Mouse (Mus musculus): ENCODE results near the gene B3gnt8. TPM values are rescaled to one million over a fixed set of nuclear protein-coding genes. Genes with fewer than 3 reads are reported as not detected.
"Not testable (repeated sequence)": the region's sequence is repeated elsewhere in the genome, so short reads cannot be mapped to it uniquely, and the experiment has no call there.

The B3gnt8 gene
- 0.99 and 1.3 TPM in 2 replicates for polyA plus RNA-seq (2016; fragmentation: Nextera tagmentation; extraction: Ambion mirVana)

DNA sequence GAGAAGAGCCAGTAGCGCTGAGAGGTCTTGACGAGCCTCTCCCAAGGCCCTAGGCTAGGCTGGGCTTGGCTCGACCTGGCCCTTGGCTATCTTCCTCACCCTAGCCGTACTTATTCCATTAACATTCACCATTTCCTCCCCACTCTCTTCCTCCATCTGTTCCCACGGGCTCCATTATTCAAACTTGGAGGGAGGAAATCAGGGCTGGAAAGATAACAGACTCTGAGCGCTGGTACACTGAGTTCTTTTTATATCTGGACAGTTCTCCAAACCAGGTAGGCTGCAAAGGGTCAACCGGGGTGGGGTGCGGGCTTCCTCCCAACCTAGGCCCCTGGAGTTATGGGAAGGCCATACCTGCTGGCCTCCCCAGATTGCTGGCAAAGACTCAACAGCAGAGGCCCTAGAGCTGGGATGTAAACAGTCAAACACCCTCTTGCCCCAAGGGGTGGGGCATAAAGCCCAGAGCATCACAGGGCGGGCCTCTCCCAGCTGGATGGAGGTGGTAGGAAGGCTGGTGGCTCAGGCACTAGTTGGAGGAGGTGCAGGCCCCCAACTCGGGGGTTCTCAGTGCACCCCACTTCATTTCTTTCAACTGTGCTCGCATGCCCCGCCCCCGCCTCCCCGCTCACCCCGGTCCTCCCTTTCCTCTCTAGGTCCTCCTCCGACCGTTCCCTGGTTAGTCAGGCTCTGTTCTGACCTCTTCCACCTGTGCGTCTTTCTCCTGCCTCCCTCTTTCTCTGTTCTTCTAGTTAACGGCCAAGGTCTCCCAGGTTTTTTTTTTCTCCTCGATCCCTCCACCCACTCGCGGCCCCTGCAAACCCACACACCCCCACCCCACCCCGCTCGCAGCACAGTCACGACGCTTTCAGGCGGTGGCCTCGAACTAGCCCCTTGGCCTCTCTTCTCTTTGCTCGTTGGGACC, at the start of gene B3gnt8:
Gene B3gnt8, plus strand, starts transcription at position 146 of the 922 bp plus-strand sequence.
- DNase-seq (ENCODE audit: low spot score) = no peak
- peak within 1 kb of the TSS; percentile 48 for H3K27ac ChIP-seq (replicated peaks)
- WGBS = 21% methylated on average over 29 of the region's 29 CpGs
- peaks cover 20% of the 10 kb centered on the region for H3K4me1 ChIP-seq
- peaks cover 33% of the 10 kb centered on the region for H3K27me3 ChIP-seq (replicated peaks; ENCODE audit: low read depth, poor library complexity, severe bottlenecking)
- peak within 1 kb of the TSS; percentile 48 for H3K4me3 ChIP-seq
- H3K36me3 ChIP-seq (replicated peaks) = peaks cover 67% of the 10 kb centered on the region
- no peaks in the 10 kb centered on the region for H3K9me3 ChIP-seq

DNA sequence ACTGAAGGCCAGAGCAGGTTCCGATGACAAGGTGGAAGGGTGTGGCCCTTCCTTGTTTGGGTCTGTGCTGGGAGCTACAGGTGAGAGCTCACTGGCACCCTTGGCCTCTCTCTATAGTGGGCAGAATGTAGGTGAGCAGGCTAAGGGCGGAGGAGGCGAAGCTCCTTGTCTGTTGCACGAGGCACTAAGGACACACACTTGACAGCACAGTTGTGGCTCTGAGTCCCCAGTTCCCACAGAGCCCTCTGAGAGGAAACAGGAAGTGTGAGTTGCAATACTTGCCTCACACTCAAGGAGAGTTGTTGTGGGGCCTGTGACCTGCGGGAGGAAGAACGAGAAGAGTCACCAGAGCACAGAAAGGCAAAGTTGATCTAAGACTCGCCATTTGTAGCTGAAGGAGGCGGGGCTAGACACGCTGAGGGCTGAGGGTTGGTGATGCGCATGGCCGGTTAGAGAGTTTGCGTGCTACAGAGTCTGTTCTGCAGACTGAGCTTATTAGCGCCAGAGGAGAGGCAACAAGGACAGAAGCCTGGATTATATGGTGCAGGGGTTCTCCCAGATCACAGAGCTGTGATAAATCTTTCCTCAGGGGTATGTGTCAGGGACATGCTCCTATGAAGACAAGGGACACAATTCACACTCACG, 49.5 kb upstream of the B3gnt8 start:
- not testable (repeated sequence) for H3K27me3 ChIP-seq (replicated peaks; ENCODE audit: low read depth, poor library complexity, severe bottlenecking); H3K4me1 ChIP-seq; H3K27ac ChIP-seq (replicated peaks); H3K36me3 ChIP-seq (replicated peaks); H3K9me3 ChIP-seq; DNase-seq (ENCODE audit: low spot score); H3K4me3 ChIP-seq
- 73% methylated on average over 14 of the region's 14 CpGs for WGBS

DNA sequence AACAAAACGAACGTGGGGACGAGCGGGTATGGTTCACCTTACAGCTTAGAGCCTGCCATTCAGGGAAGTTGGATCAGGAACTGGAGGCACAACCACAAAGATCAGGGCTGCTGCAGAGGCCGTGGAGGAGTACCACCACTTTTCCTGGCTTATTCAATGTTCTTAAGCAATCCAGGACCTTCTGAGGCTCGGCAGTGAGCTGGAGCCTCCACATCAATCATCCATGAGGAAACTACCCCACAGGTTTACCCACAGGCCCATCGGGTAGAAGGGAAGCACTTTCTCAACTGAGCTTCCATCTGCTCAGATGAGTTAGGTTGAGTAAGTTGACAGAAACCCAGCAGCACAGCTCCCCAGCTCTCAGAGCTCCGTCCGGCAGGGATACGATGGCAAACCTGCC, 47.0 kb upstream of the B3gnt8 start:
- Histone ChIP-seq H3K27ac (replicated peaks) (no peak overlapping the region), H3K4me1 (peaks cover 9% of the 10 kb centered on the region), H3K4me3 (no peak overlapping the region), H3K9me3 (peaks cover 2% of the 10 kb centered on the region; the same call in 1 of the 2 replicates), H3K27me3 (replicated peaks; ENCODE audit: low read depth, poor library complexity, severe bottlenecking) (peaks cover 7% of the 10 kb centered on the region), H3K36me3 (replicated peaks) (no peaks in the 10 kb centered on the region)
- no peak for DNase-seq (ENCODE audit: low spot score)
- WGBS = 88% methylated on average over 10 of the region's 10 CpGs

GRCm38 (mm10) chr7:25582301-25582810, 44.1 kb upstream of the B3gnt8 start:
- H3K27me3 ChIP-seq (replicated peaks; ENCODE audit: low read depth, poor library complexity, severe bottlenecking) = no peaks in the 10 kb centered on the region

GRCm38 (mm10) chr7:25584651-25585050, 41.8 kb upstream of the B3gnt8 start:
- Histone ChIP-seq H3K4me1 (no peaks in the 10 kb centered on the region), H3K27ac (replicated peaks) (no peak overlapping the region), H3K27me3 (replicated peaks; ENCODE audit: low read depth, poor library complexity, severe bottlenecking) (no peaks in the 10 kb centered on the region), H3K9me3 (peaks cover 2% of the 10 kb centered on the region; the same call in 1 of the 2 replicates), H3K36me3 (replicated peaks) (no peaks in the 10 kb centered on the region), H3K4me3 (no peak overlapping the region)
- 94% methylated on average over 5 of the region's 5 CpGs for WGBS
- DNase-seq (ENCODE audit: low spot score) = no peak

More at GRCm38 (mm10) chr7:25582301-25582810, 44.1 kb upstream of the B3gnt8 start:
- H3K4me3 ChIP-seq = no peak overlapping the region
- H3K36me3 ChIP-seq (replicated peaks) = no peaks in the 10 kb centered on the region
- no peak for DNase-seq (ENCODE audit: low spot score)
- peaks cover 2% of the 10 kb centered on the region; the same call in 1 of the 2 replicates for H3K9me3 ChIP-seq
- no peaks in the 10 kb centered on the region for H3K4me1 ChIP-seq
- 86% methylated on average over 15 of the region's 15 CpGs for WGBS
- no peak overlapping the region for H3K27ac ChIP-seq (replicated peaks)

GRCm38 (mm10) chr7:25585351-25586204, 40.9 kb upstream of the B3gnt8 start:
- Histone ChIP-seq H3K27me3 (replicated peaks; ENCODE audit: low read depth, poor library complexity, severe bottlenecking) (no peaks in the 10 kb centered on the region), H3K4me3 (no peak overlapping the region), H3K27ac (replicated peaks) (no peak overlapping the region), H3K9me3 (peaks cover 2% of the 10 kb centered on the region; the same call in 1 of the 2 replicates), H3K4me1 (no peaks in the 10 kb centered on the region), H3K36me3 (replicated peaks) (no peaks in the 10 kb centered on the region)
- 82% methylated on average over 9 of the region's 9 CpGs for WGBS
- DNase-seq (ENCODE audit: low spot score) = no peak

DNA sequence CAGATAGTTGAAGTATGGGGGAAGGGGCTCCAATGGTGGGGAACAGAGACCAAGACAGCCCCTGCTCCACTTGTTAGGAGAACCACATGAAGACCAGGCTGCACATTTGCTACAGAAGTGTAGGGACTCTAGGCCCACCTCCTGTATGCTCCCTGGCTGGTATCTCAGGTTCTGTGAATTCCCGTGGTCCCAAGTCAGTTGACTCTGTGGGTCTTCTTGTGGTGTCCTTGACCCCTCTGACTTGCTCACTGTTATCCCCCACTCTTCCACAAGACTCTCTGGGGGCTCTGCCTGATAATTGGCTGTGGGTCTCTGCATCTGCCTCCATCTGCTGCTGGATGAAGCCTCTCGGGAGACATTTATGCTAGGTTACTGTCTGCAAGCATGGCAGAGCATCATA, 35.2 kb upstream of the B3gnt8 start:
- Histone ChIP-seq H3K4me1 (no peaks in the 10 kb centered on the region), H3K27me3 (replicated peaks; ENCODE audit: low read depth, poor library complexity, severe bottlenecking) (no peaks in the 10 kb centered on the region), H3K9me3 (no peaks in the 10 kb centered on the region), H3K27ac (replicated peaks) (no peak overlapping the region), H3K4me3 (no peak overlapping the region), H3K36me3 (replicated peaks) (no peaks in the 10 kb centered on the region)
- 91% methylated on average over 2 of the region's 2 CpGs for WGBS
- DNase-seq (ENCODE audit: low spot score) = no peak

GRCm38 (mm10) chr7:25593859-25594258, 32.6 kb upstream of the B3gnt8 start:
- Histone ChIP-seq H3K4me3 (no peak overlapping the region), H3K27me3 (replicated peaks; ENCODE audit: low read depth, poor library complexity, severe bottlenecking) (no peaks in the 10 kb centered on the region), H3K27ac (replicated peaks) (no peak overlapping the region), H3K9me3 (no peaks in the 10 kb centered on the region), H3K4me1 (no peaks in the 10 kb centered on the region), H3K36me3 (replicated peaks) (no peaks in the 10 kb centered on the region)
- 87% methylated on average over 3 of the region's 3 CpGs for WGBS
- no peak for DNase-seq (ENCODE audit: low spot score)

DNA sequence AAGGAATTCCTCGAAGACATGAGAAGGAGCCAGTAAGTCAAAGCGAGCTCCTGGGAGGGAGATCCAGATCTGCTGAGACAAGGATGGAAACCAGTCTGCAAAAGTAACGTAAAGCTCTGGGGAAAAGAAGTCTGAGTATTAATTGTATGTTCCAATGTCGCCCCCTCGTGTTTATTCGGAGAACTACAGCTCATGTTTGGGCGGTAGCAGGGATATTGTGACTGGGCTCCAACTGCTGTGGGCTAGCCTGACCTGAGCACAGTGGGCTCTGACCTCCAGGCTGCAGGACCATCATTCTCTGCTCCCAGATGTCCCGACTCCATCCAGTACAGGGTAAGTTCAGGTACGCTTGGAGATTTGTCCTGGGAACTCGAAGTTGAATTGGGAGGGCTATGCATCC, 26.8 kb upstream of the B3gnt8 start:
- no peaks in the 10 kb centered on the region for H3K9me3 ChIP-seq
- H3K27me3 ChIP-seq (replicated peaks; ENCODE audit: low read depth, poor library complexity, severe bottlenecking) = no peaks in the 10 kb centered on the region
- no peaks in the 10 kb centered on the region for H3K36me3 ChIP-seq (replicated peaks)
- H3K4me1 ChIP-seq = no peaks in the 10 kb centered on the region
- no peak overlapping the region for H3K4me3 ChIP-seq
- no peak overlapping the region for H3K27ac ChIP-seq (replicated peaks)
- 14% methylated on average over 10 of the region's 10 CpGs for WGBS
- peak; percentile 75 for DNase-seq (ENCODE audit: low spot score)

DNA sequence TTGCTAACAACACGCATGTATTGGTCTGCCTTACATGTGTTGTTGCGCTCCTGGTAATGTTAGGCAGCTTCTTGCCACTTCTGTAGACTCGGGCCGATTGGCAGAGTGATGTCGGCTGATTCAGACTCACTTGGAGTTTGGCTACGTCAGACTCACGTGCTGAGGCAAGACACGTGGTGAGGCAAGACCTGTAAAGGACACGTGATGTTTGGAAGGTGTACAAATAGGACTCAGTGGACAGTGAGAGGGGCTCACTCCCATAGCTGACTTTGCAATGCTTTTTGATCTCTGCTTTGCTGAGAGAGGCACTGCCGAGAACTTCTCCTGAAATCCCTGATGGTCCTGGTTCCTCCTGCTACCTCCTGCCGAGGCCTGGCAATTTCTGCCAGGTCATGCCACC, 25.8 kb upstream of the B3gnt8 start:
- no peaks in the 10 kb centered on the region for H3K4me1 ChIP-seq
- no peaks in the 10 kb centered on the region for H3K27me3 ChIP-seq (replicated peaks; ENCODE audit: low read depth, poor library complexity, severe bottlenecking)
- no peaks in the 10 kb centered on the region for H3K36me3 ChIP-seq (replicated peaks)
- no peaks in the 10 kb centered on the region for H3K9me3 ChIP-seq
- H3K4me3 ChIP-seq = no peak overlapping the region
- WGBS = 88% methylated on average over 11 of the region's 11 CpGs
- no peak overlapping the region for H3K27ac ChIP-seq (replicated peaks)
- no peak for DNase-seq (ENCODE audit: low spot score)

GRCm38 (mm10) chr7:25601346-25601745, 25.1 kb upstream of the B3gnt8 start:
- H3K4me3 ChIP-seq = no peak overlapping the region
- H3K4me1 ChIP-seq = no peaks in the 10 kb centered on the region
- no peaks in the 10 kb centered on the region for H3K36me3 ChIP-seq (replicated peaks)
- no peak for DNase-seq (ENCODE audit: low spot score)
- 88% methylated on average over 16 of the region's 16 CpGs for WGBS
- no peak overlapping the region for H3K27ac ChIP-seq (replicated peaks)
- H3K27me3 ChIP-seq (replicated peaks; ENCODE audit: low read depth, poor library complexity, severe bottlenecking) = no peaks in the 10 kb centered on the region
- no peaks in the 10 kb centered on the region for H3K9me3 ChIP-seq

GRCm38 (mm10) chr7:25606625-25607063, 19.8 kb upstream of the B3gnt8 start:
- no peak for DNase-seq (ENCODE audit: low spot score)
- WGBS = 81% methylated on average over 4 of the region's 4 CpGs
- no peaks in the 10 kb centered on the region for H3K9me3 ChIP-seq
- H3K36me3 ChIP-seq (replicated peaks) = no peaks in the 10 kb centered on the region
- no peak overlapping the region for H3K27ac ChIP-seq (replicated peaks)
- H3K4me3 ChIP-seq = no peak overlapping the region
- H3K4me1 ChIP-seq = no peaks in the 10 kb centered on the region
- H3K27me3 ChIP-seq (replicated peaks; ENCODE audit: low read depth, poor library complexity, severe bottlenecking) = no peaks in the 10 kb centered on the region
